Mouse (Mus musculus): ENCODE results near the gene Nudt2. TPM values are rescaled to one million over a fixed set of nuclear protein-coding genes. Genes with fewer than 3 reads are reported as not detected.
A peak's percentile ranks its signal among the peaks of the same experiment; 100 is the strongest.

The Nudt2 gene
- total RNA-seq, 1 experiment, result 19.8 TPM

GRCm38 (mm10) chr4:41506156-41506555 is 41.2 kb downstream of the Nudt2 start:
- DNase-seq (ENCODE audit: low read depth, low spot score), result no peak
- no peak overlapping the region for H3K27ac ChIP-seq (ENCODE audit: insufficient read depth, low read depth, low read length, poor library complexity, severe bottlenecking)
- H3K4me3 ChIP-seq (ENCODE audit: insufficient read depth in 1 of 2, low read depth in 1 of 2, low read length in 2 of 2, poor library complexity in 1 of 2, severe bottlenecking in 1 of 2), result peak overlapping the region in 1 of 2 experiments; percentile 80; a peak in 2 of 4 replicates
- no peak overlapping the region for H3K9ac ChIP-seq (ENCODE audit: insufficient read depth, low read depth, low read length, poor library complexity, severe bottlenecking)
- H3K9me3 ChIP-seq (ENCODE audit: control insufficient read depth, insufficient read depth, low read depth, low read length), result no peaks in the 10 kb centered on the region
- no peaks in the 10 kb centered on the region for H3K36me3 ChIP-seq (ENCODE audit: control insufficient read depth, insufficient read depth, low read length, poor library complexity, severe bottlenecking)
- H3K4me1 ChIP-seq (ENCODE audit: control insufficient read depth in 2 of 2, insufficient read depth in 2 of 2, low read length in 2 of 2, poor library complexity in 1 of 2), result peaks cover 3 to 11% of the 10 kb centered on the region in 2 experiments
- TF ChIP-seq MAFK (IDR thresholded peaks at IDR 0.05; ENCODE audit: insufficient read depth, low read depth, low read length) (no peak), HCFC1 (IDR thresholded peaks at IDR 0.05; ENCODE audit: borderline replicate concordance, insufficient read depth, low read length) (no peak), CHD2 (IDR thresholded peaks at IDR 0.05; ENCODE audit: low read depth, low read length) (no peak)
- in situ Hi-C loops (cut with MboI; ENCODE audit: low sequenced_read_pairs in 2 of 2, unreplicated experiment in 2 of 2), result no loop called here

- H3K9ac ChIP-seq (ENCODE audit: insufficient read depth, low read depth, low read length, poor library complexity, severe bottlenecking), result peak overlapping the region; percentile 60
- DNase-seq (ENCODE audit: low read depth, low spot score), result no peak
- no peaks in the 10 kb centered on the region for H3K9me3 ChIP-seq (ENCODE audit: control insufficient read depth, insufficient read depth, low read depth, low read length)
- peaks cover 1 to 11% of the 10 kb centered on the region in 2 experiments for H3K4me1 ChIP-seq (ENCODE audit: control insufficient read depth in 2 of 2, insufficient read depth in 2 of 2, low read length in 2 of 2, poor library complexity in 1 of 2)
- TF ChIP-seq ZC3H11A (IDR thresholded peaks at IDR 0.05; ENCODE audit: borderline replicate concordance, low read depth, low read length) (no peak), HCFC1 (IDR thresholded peaks at IDR 0.05; ENCODE audit: borderline replicate concordance, insufficient read depth, low read length) (no peak), ZNF384 (IDR thresholded peaks at IDR 0.05; ENCODE audit: low read depth, low read length) (no peak), CHD2 (IDR thresholded peaks at IDR 0.05; ENCODE audit: low read depth, low read length) (no peak), MAFK (IDR thresholded peaks at IDR 0.05; ENCODE audit: insufficient read depth, low read depth, low read length) (no peak)
- H3K36me3 ChIP-seq (ENCODE audit: control insufficient read depth, insufficient read depth, low read length, poor library complexity, severe bottlenecking), result no peaks in the 10 kb centered on the region
- no peak overlapping the region for H3K27ac ChIP-seq (ENCODE audit: insufficient read depth, low read depth, low read length, poor library complexity, severe bottlenecking)
- in situ Hi-C loops (cut with MboI; ENCODE audit: low sequenced_read_pairs in 2 of 2, unreplicated experiment in 2 of 2), result no loop called here
- peak overlapping the region; percentile 66 to 80 for H3K4me3 ChIP-seq (ENCODE audit: insufficient read depth in 1 of 2, low read depth in 1 of 2, low read length in 2 of 2, poor library complexity in 1 of 2, severe bottlenecking in 1 of 2)
Measured at GRCm38 (mm10) chr4:41506906-41507305, 42.0 kb downstream of the Nudt2 start.

- H3K27ac ChIP-seq (ENCODE audit: insufficient read depth, low read depth, low read length, poor library complexity, severe bottlenecking), result no peak overlapping the region
- no peak for DNase-seq (ENCODE audit: low read depth, low spot score)
- H3K4me1 ChIP-seq (ENCODE audit: control insufficient read depth in 2 of 2, insufficient read depth in 2 of 2, low read length in 2 of 2, poor library complexity in 1 of 2), result peaks cover 1 to 10% of the 10 kb centered on the region in 2 experiments; a peak in 2 of 4 replicates
- H3K9me3 ChIP-seq (ENCODE audit: control insufficient read depth, insufficient read depth, low read depth, low read length), result no peaks in the 10 kb centered on the region
- TF ChIP-seq HCFC1 (IDR thresholded peaks at IDR 0.05; ENCODE audit: borderline replicate concordance, insufficient read depth, low read length) (no peak), MAFK (IDR thresholded peaks at IDR 0.05; ENCODE audit: insufficient read depth, low read depth, low read length) (no peak), CHD2 (IDR thresholded peaks at IDR 0.05; ENCODE audit: low read depth, low read length) (no peak), ZC3H11A (IDR thresholded peaks at IDR 0.05; ENCODE audit: borderline replicate concordance, low read depth, low read length) (no peak), ZNF384 (IDR thresholded peaks at IDR 0.05; ENCODE audit: low read depth, low read length) (no peak)
- H3K9ac ChIP-seq (ENCODE audit: insufficient read depth, low read depth, low read length, poor library complexity, severe bottlenecking), result peak overlapping the region; percentile 60
- no peaks in the 10 kb centered on the region for H3K36me3 ChIP-seq (ENCODE audit: control insufficient read depth, insufficient read depth, low read length, poor library complexity, severe bottlenecking)
- H3K4me3 ChIP-seq (ENCODE audit: insufficient read depth in 1 of 2, low read depth in 1 of 2, low read length in 2 of 2, poor library complexity in 1 of 2, severe bottlenecking in 1 of 2), result peak overlapping the region; percentile 66 to 80
- in situ Hi-C loops (cut with MboI; ENCODE audit: low sequenced_read_pairs in 2 of 2, unreplicated experiment in 2 of 2), result no loop called here
Measured at GRCm38 (mm10) chr4:41507326-41507924, 42.5 kb downstream of the Nudt2 start.

GRCm38 (mm10) chr4:41507998-41508397 is 43.0 kb downstream of the Nudt2 start:
- DNase-seq (ENCODE audit: low read depth, low spot score), result no peak
- Histone ChIP-seq H3K4me3 (ENCODE audit: insufficient read depth in 1 of 2, low read depth in 1 of 2, low read length in 2 of 2, poor library complexity in 1 of 2, severe bottlenecking in 1 of 2) (no peak overlapping the region), H3K36me3 (ENCODE audit: control insufficient read depth, insufficient read depth, low read length, poor library complexity, severe bottlenecking) (no peaks in the 10 kb centered on the region), H3K9me3 (ENCODE audit: control insufficient read depth, insufficient read depth, low read depth, low read length) (no peaks in the 10 kb centered on the region), H3K9ac (ENCODE audit: insufficient read depth, low read depth, low read length, poor library complexity, severe bottlenecking) (no peak overlapping the region), H3K27ac (ENCODE audit: insufficient read depth, low read depth, low read length, poor library complexity, severe bottlenecking) (no peak overlapping the region), H3K4me1 (ENCODE audit: control insufficient read depth in 2 of 2, insufficient read depth in 2 of 2, low read length in 2 of 2, poor library complexity in 1 of 2) (peaks cover 1 to 10% of the 10 kb centered on the region in 2 experiments; a peak in 2 of 4 replicates)
- in situ Hi-C loops (cut with MboI; ENCODE audit: low sequenced_read_pairs in 2 of 2, unreplicated experiment in 2 of 2), result no loop called here
- no peak for TF ChIP-seq HCFC1 (IDR thresholded peaks at IDR 0.05; ENCODE audit: borderline replicate concordance, insufficient read depth, low read length)
- no peak for TF ChIP-seq ZNF384 (IDR thresholded peaks at IDR 0.05; ENCODE audit: low read depth, low read length)
- no peak for TF ChIP-seq MAFK (IDR thresholded peaks at IDR 0.05; ENCODE audit: insufficient read depth, low read depth, low read length)
- no peak for TF ChIP-seq ZC3H11A (IDR thresholded peaks at IDR 0.05; ENCODE audit: borderline replicate concordance, low read depth, low read length)
- TF ChIP-seq CHD2 (IDR thresholded peaks at IDR 0.05; ENCODE audit: low read depth, low read length), result no peak

Data from ES-E14 (cell line).